Mouse (Mus musculus): ENCODE measurements at regions not wholly inside any gene's neighbourhood (a gene's known extent, or its start where the extent isn't known, plus 50 kb on each side); places are given as distances from the start of the nearest gene placed in this dataset.

- TF ChIP-seq POLR2A (IDR thresholded peaks at IDR 0.05; ENCODE audit: insufficient read length, low read depth): no peak
- no peak for TF ChIP-seq MAX (IDR thresholded peaks at IDR 0.05; ENCODE audit: low read depth)
- no peak for TF ChIP-seq SRF (IDR thresholded peaks at IDR 0.05; ENCODE audit: control insufficient read depth, insufficient read length, low read depth)
Measured at GRCm38 (mm10) chr6:126245986-126246385, 79.3 kb upstream of the Ntf3 start.

Data from myocyte (in vitro differentiated cells).